Mouse (Mus musculus) thymus, adult 2 months (tissue): ENCODE data around the gene Apip. TPM values are rescaled to one million over a fixed set of nuclear protein-coding genes. Genes with fewer than 3 reads are reported as not detected.
A peak's percentile ranks its signal among the peaks of the same experiment; 100 is the strongest.

Experiments
- DNase-seq: peaks from one replicate; pipeline ENCODE4 v3.0.0; 2021
- H3K27ac ChIP-seq: fragments of 200-500 bp; 2 replicates; pipeline ENCODE4 v1.5.1; 2012; ENCODE audit warnings: low read length, control low read depth; ENCODE audit not compliant: control insufficient read depth, insufficient read depth
- H3K27me3 ChIP-seq: fragments of 200-500 bp; 2 replicates; pipeline ENCODE4 v1.6.1; 2012; ENCODE audit warnings: mild to moderate bottlenecking, low read length, moderate library complexity, mixed read lengths; ENCODE audit not compliant: control insufficient read depth, insufficient read depth
- H3K36me3 ChIP-seq: fragments of 200-500 bp; 2 replicates; pipeline ENCODE4 v1.6.1; 2012; ENCODE audit warnings: mild to moderate bottlenecking, low read length, moderate library complexity; ENCODE audit not compliant: control insufficient read depth, insufficient read depth
- H3K4me1 ChIP-seq: fragments of 200-500 bp; replicated peaks from 2 replicates; pipeline ENCODE4 v1.6.1; 2012; ENCODE audit warnings: low read length; ENCODE audit not compliant: control insufficient read depth, insufficient read depth
- H3K4me3 ChIP-seq: fragments of 200-500 bp; 2 replicates; pipeline ENCODE4 v1.5.1; 2012; ENCODE audit warnings: mild to moderate bottlenecking, low read length, control low read depth, moderate library complexity; ENCODE audit not compliant: control insufficient read depth, insufficient read depth
- CTCF ChIP-seq: fragments of 200-500 bp; IDR thresholded peaks from 2 replicates; pipeline ENCODE4 v1.5.1; 2012; ENCODE audit warnings: mild to moderate bottlenecking, control low read depth, low read length, moderate library complexity, borderline replicate concordance; ENCODE audit not compliant: control insufficient read depth, poor library complexity, insufficient read depth; ENCODE audit errors: extremely low read depth
- POLR2A ChIP-seq: fragments of 200-500 bp; IDR thresholded peaks from 2 replicates; pipeline ENCODE4 v1.6.1; 2012; ENCODE audit warnings: mild to moderate bottlenecking, low read length, control low read depth, moderate library complexity; ENCODE audit not compliant: control insufficient read depth, poor library complexity, insufficient read depth; ENCODE audit errors: extremely low read depth
- WGBS: fragments of 180-500 bp; shearing (Covaris S2); methylation state at CpG from one replicate; pipeline ENCODE4 v1.1.7; 2018; 5-methylcytosine and 5-hydroxymethylcytosine counted together
- polyA plus RNA-seq: library from polyadenylated mRNA; depleted of rRNA; stranded (reverse); fragments of >200 nt; gene quantifications from 2 replicates; pipeline ENCODE4 v1.2.3, GENCODE M21; 2012

Gene Apip
- polyA plus RNA-seq, 1 experiment, result 11.8 TPM

- no peak overlapping the region for H3K4me3 ChIP-seq
- H3K27me3 ChIP-seq, result no peaks in the 10 kb centered on the region
- no peak overlapping the region for H3K27ac ChIP-seq
- H3K4me1 ChIP-seq, result no peaks in the 10 kb centered on the region
- no peak for DNase-seq
- no peaks in the 10 kb centered on the region for H3K36me3 ChIP-seq
- no peak for TF ChIP-seq CTCF
- no peak for TF ChIP-seq POLR2A
- WGBS, result 96% methylated on average over 3 of the region's 3 CpGs
These were observed 2.9 kb upstream of the Apip start for GRCm38 (mm10) chr2:103070586-103070985.

DNA sequence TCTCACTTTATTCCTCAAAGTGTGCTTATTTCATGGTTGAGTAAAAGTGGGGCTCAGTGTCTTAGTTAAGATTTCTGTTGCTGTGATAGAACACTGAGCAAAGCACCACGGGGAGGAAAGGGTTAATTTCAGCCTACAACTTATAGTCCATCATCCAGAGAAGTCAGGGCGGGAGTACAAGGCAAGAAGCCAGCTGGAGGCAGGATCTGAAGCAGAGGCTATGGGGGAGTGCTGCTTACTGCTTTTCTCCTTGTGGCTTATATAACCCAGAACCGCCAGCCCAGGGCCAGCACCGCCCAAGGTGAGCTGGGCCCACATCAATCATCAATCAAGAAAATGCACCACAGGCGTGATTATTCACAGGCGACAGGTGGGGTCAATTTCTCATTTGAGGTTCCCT lies 7.6 kb downstream of the Apip start:
- Histone ChIP-seq H3K4me1 (no peaks in the 10 kb centered on the region), H3K4me3 (no peak overlapping the region), H3K27me3 (no peaks in the 10 kb centered on the region), H3K36me3 (no peaks in the 10 kb centered on the region), H3K27ac (no peak overlapping the region)
- DNase-seq, result no peak
- no peak for TF ChIP-seq POLR2A
- TF ChIP-seq CTCF, result no peak
- 89% methylated on average over 6 of the region's 6 CpGs for WGBS

GRCm38 (mm10) chr2:103081706-103082105 lies 8.2 kb downstream of the Apip start:
- H3K27ac ChIP-seq, result no peak overlapping the region
- WGBS, result 93% methylated on average over 5 of the region's 5 CpGs
- no peaks in the 10 kb centered on the region for H3K36me3 ChIP-seq
- no peaks in the 10 kb centered on the region for H3K27me3 ChIP-seq
- DNase-seq, result no peak
- TF ChIP-seq POLR2A (no peak), CTCF (no peak)
- H3K4me1 ChIP-seq, result no peaks in the 10 kb centered on the region
- H3K4me3 ChIP-seq, result no peak overlapping the region

GRCm38 (mm10) chr2:103082853-103083252 lies 9.4 kb downstream of the Apip start:
- Histone ChIP-seq H3K36me3 (no peaks in the 10 kb centered on the region), H3K27me3 (no peaks in the 10 kb centered on the region), H3K27ac (no peak overlapping the region), H3K4me1 (no peaks in the 10 kb centered on the region), H3K4me3 (no peak overlapping the region)
- no peak for DNase-seq
- 97% methylated on average over 7 of the region's 7 CpGs for WGBS
- no peak for TF ChIP-seq POLR2A
- no peak for TF ChIP-seq CTCF

GRCm38 (mm10) chr2:103084451-103084850 lies 11.0 kb downstream of the Apip start:
- Histone ChIP-seq H3K4me1 (no peaks in the 10 kb centered on the region), H3K36me3 (no peaks in the 10 kb centered on the region), H3K4me3 (no peak overlapping the region), H3K27ac (no peak overlapping the region), H3K27me3 (no peaks in the 10 kb centered on the region)
- WGBS, result 67% methylated on average over 5 of the region's 5 CpGs
- DNase-seq, result peak; percentile 9
- TF ChIP-seq POLR2A (no peak), CTCF (no peak)

DNA sequence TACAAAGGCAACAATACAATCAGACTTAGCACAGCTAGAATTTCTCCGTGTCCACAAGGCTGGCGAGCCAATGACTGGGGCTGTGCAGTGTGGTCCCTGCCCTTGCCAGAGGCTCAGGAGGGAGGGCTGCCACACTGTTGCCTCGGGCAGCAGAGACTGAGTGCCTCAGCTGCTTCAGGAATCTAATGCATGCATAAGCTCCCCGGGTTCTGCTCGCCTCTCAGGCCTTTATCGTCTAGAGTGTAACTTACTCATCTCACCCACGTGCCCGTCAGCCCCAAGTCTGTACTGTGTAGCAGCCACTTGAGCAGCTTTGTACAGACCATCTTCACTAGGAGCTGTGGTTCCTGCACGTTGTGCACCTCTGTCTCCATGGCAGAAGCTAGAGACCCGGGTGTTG lies 12.2 kb downstream of the Apip start:
- WGBS, result 91% methylated on average over 10 of the region's 10 CpGs
- H3K4me1 ChIP-seq, result no peaks in the 10 kb centered on the region
- TF ChIP-seq CTCF (no peak), POLR2A (no peak)
- no peak overlapping the region for H3K27ac ChIP-seq
- DNase-seq, result no peak
- no peaks in the 10 kb centered on the region for H3K27me3 ChIP-seq
- no peak overlapping the region for H3K4me3 ChIP-seq
- no peaks in the 10 kb centered on the region for H3K36me3 ChIP-seq

DNA sequence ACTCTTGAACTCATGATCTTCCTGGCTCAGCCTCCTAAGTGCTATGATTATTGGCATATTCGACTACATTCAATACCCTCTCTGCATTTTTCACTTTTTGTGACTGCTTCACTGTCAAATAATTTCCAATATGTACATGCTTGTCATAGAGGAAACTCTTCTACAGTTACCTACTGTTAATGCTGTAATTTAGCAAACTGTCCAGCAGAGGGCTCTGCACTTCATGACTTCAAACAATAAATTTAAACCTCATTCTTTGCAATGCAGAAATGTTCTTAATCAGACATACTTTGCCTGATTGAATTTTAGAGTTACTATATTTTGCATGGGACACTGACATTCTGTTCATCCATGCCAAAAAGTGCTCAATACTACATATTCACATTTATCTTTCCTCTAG lies 13.0 kb downstream of the Apip start:
- Histone ChIP-seq H3K27me3 (no peaks in the 10 kb centered on the region), H3K36me3 (no peaks in the 10 kb centered on the region), H3K4me3 (no peak overlapping the region), H3K27ac (no peak overlapping the region), H3K4me1 (no peaks in the 10 kb centered on the region)
- 17% methylated on average over 1 of the region's 1 CpGs for WGBS
- TF ChIP-seq CTCF (no peak), POLR2A (no peak)
- peak; percentile 14 for DNase-seq
